Mouse (Mus musculus): ENCODE measurements around the gene Ppdpf. TPM values are rescaled to one million over a fixed set of nuclear protein-coding genes. Genes with fewer than 3 reads are reported as not detected.
A peak's percentile ranks its signal among the peaks of the same experiment; 100 is the strongest.

Ppdpf gene
- polyA plus RNA-seq (2015; fragmentation: Nextera tagmentation; extraction: Ambion mirVana), result 352 and 375 TPM in 2 replicates

- Histone ChIP-seq H3K4me1 (peaks cover 10% of the 10 kb centered on the region), H3K27me3 (no peaks in the 10 kb centered on the region), H3K4me2 (replicated peaks) (peak within 1 kb of the TSS; percentile 78), H3K36me3 (peaks cover 12% of the 10 kb centered on the region), H3K9me3 (no peaks in the 10 kb centered on the region), H3K4me3 (peak within 1 kb of the TSS; percentile 73), H3K27ac (peak within 1 kb of the TSS; percentile 96), H3K9ac (peak within 1 kb of the TSS; percentile 93)
- WGBS, result under 1% methylated on average over 64 of the region's 64 CpGs
- peak; percentile 94 for ATAC-seq (ENCODE audit: low FRiP score, low read depth)
These were observed at the start of gene Ppdpf for GRCm38 (mm10) chr2:181187121-181188000. Ppdpf (plus strand) TSS chr2:181187247.

- no peak for ATAC-seq (ENCODE audit: low FRiP score, low read depth)
- H3K4me3 ChIP-seq, result no peak overlapping the region
- peaks cover 56% of the 10 kb centered on the region for H3K27me3 ChIP-seq
- no peaks in the 10 kb centered on the region for H3K9me3 ChIP-seq
- H3K36me3 ChIP-seq, result no peaks in the 10 kb centered on the region
- 94% methylated on average over 5 of the region's 5 CpGs for WGBS
- no peak overlapping the region for H3K27ac ChIP-seq
- H3K4me1 ChIP-seq, result peaks cover 5% of the 10 kb centered on the region
- H3K4me2 ChIP-seq (replicated peaks), result no peak overlapping the region
- no peak overlapping the region for H3K9ac ChIP-seq
These were observed 47.3 kb upstream of the Ppdpf start for GRCm38 (mm10) chr2:181139641-181140193.

- 69% methylated on average over 8 of the region's 8 CpGs for WGBS
- ATAC-seq (ENCODE audit: low FRiP score, low read depth), result no peak
- Histone ChIP-seq H3K36me3 (no peaks in the 10 kb centered on the region), H3K27me3 (peaks cover 53% of the 10 kb centered on the region), H3K9me3 (no peaks in the 10 kb centered on the region), H3K27ac (no peak overlapping the region), H3K4me2 (replicated peaks) (no peak overlapping the region), H3K4me3 (no peak overlapping the region), H3K9ac (no peak overlapping the region), H3K4me1 (peaks cover 7% of the 10 kb centered on the region)
These were observed 44.3 kb upstream of the Ppdpf start for GRCm38 (mm10) chr2:181142703-181143135.

- Histone ChIP-seq H3K27ac (no peak overlapping the region), H3K9me3 (no peaks in the 10 kb centered on the region), H3K4me2 (replicated peaks) (no peak overlapping the region), H3K27me3 (peaks cover 56% of the 10 kb centered on the region), H3K4me3 (no peak overlapping the region), H3K4me1 (peaks cover 16% of the 10 kb centered on the region), H3K36me3 (no peaks in the 10 kb centered on the region), H3K9ac (no peak overlapping the region)
- ATAC-seq (ENCODE audit: low FRiP score, low read depth), result no peak
- WGBS, result 56% methylated on average over 2 of the region's 2 CpGs
These were observed 43.4 kb upstream of the Ppdpf start for GRCm38 (mm10) chr2:181143509-181144276.

- Histone ChIP-seq H3K4me1 (peaks cover 16% of the 10 kb centered on the region), H3K9me3 (no peaks in the 10 kb centered on the region), H3K36me3 (no peaks in the 10 kb centered on the region), H3K4me3 (no peak overlapping the region), H3K27ac (no peak overlapping the region), H3K27me3 (peaks cover 62% of the 10 kb centered on the region), H3K9ac (no peak overlapping the region), H3K4me2 (replicated peaks) (no peak overlapping the region)
- no peak for ATAC-seq (ENCODE audit: low FRiP score, low read depth)
- WGBS, result 79% methylated on average over 2 of the region's 2 CpGs
These were observed 42.4 kb upstream of the Ppdpf start for GRCm38 (mm10) chr2:181144675-181145074.

GRCm38 (mm10) chr2:181146976-181147545 lies 40.0 kb upstream of the Ppdpf start:
- ATAC-seq (ENCODE audit: low FRiP score, low read depth), result no peak
- H3K9ac ChIP-seq, result no peak overlapping the region; the same call in 1 of the 2 replicates
- peak overlapping the region; percentile 91 for H3K4me2 ChIP-seq (replicated peaks)
- H3K27me3 ChIP-seq, result peaks cover 82% of the 10 kb centered on the region
- no peaks in the 10 kb centered on the region for H3K36me3 ChIP-seq
- H3K27ac ChIP-seq, result no peak overlapping the region
- H3K4me3 ChIP-seq, result peak overlapping the region; percentile 51
- WGBS, result 50% methylated on average over 4 of the region's 4 CpGs
- H3K9me3 ChIP-seq, result no peaks in the 10 kb centered on the region
- peaks cover 16% of the 10 kb centered on the region for H3K4me1 ChIP-seq

- ATAC-seq (ENCODE audit: low FRiP score, low read depth), result peak; percentile 41; the same call in 1 of the 2 replicates
- H3K4me3 ChIP-seq, result peak overlapping the region; percentile 51
- under 1% methylated on average over 47 of the region's 61 CpGs for WGBS
- H3K9ac ChIP-seq, result peak overlapping the region; percentile 55; the same call in 1 of the 2 replicates
- peaks cover 85% of the 10 kb centered on the region for H3K27me3 ChIP-seq
- H3K27ac ChIP-seq, result no peak overlapping the region
- H3K36me3 ChIP-seq, result no peaks in the 10 kb centered on the region
- H3K9me3 ChIP-seq, result no peaks in the 10 kb centered on the region
- peak overlapping the region; percentile 91 for H3K4me2 ChIP-seq (replicated peaks)
- peaks cover 16% of the 10 kb centered on the region for H3K4me1 ChIP-seq
These were observed 39.3 kb upstream of the Ppdpf start for GRCm38 (mm10) chr2:181147546-181148317.

GRCm38 (mm10) chr2:181148318-181148955 lies 38.6 kb upstream of the Ppdpf start:
- peak overlapping the region; percentile 91 for H3K4me2 ChIP-seq (replicated peaks)
- no peaks in the 10 kb centered on the region for H3K36me3 ChIP-seq
- peaks cover 84% of the 10 kb centered on the region for H3K27me3 ChIP-seq
- peak overlapping the region; percentile 55; the same call in 1 of the 2 replicates for H3K9ac ChIP-seq
- peaks cover 16% of the 10 kb centered on the region for H3K4me1 ChIP-seq
- no peaks in the 10 kb centered on the region for H3K9me3 ChIP-seq
- no peak for ATAC-seq (ENCODE audit: low FRiP score, low read depth)
- no peak overlapping the region for H3K27ac ChIP-seq
- WGBS, result 15% methylated on average over 31 of the region's 31 CpGs
- H3K4me3 ChIP-seq, result peak overlapping the region; percentile 51

GRCm38 (mm10) chr2:181150281-181150680 lies 36.8 kb upstream of the Ppdpf start:
- WGBS, result 63% methylated on average over 6 of the region's 6 CpGs
- H3K27me3 ChIP-seq, result peaks cover 92% of the 10 kb centered on the region

GRCm38 (mm10) chr2:181152701-181153100 lies 34.3 kb upstream of the Ppdpf start:
- WGBS, result 95% methylated on average over 17 of the region's 17 CpGs
- H3K4me3 ChIP-seq, result no peak overlapping the region
- H3K4me2 ChIP-seq (replicated peaks), result no peak overlapping the region
- H3K27me3 ChIP-seq, result peaks cover 95% of the 10 kb centered on the region
- no peak overlapping the region for H3K9ac ChIP-seq
- no peaks in the 10 kb centered on the region for H3K9me3 ChIP-seq
- no peaks in the 10 kb centered on the region for H3K36me3 ChIP-seq
- no peak overlapping the region for H3K27ac ChIP-seq
- ATAC-seq (ENCODE audit: low FRiP score, low read depth), result no peak
- H3K4me1 ChIP-seq, result peaks cover 16% of the 10 kb centered on the region

More at GRCm38 (mm10) chr2:181150281-181150680, 36.8 kb upstream of the Ppdpf start:
- no peaks in the 10 kb centered on the region for H3K36me3 ChIP-seq
- H3K27ac ChIP-seq, result no peak overlapping the region
- no peak overlapping the region for H3K9ac ChIP-seq
- H3K9me3 ChIP-seq, result no peaks in the 10 kb centered on the region
- peaks cover 16% of the 10 kb centered on the region for H3K4me1 ChIP-seq
- no peak overlapping the region for H3K4me2 ChIP-seq (replicated peaks)
- H3K4me3 ChIP-seq, result no peak overlapping the region
- ATAC-seq (ENCODE audit: low FRiP score, low read depth), result no peak

GRCm38 (mm10) chr2:181153131-181153530 lies 33.9 kb upstream of the Ppdpf start:
- Histone ChIP-seq H3K36me3 (no peaks in the 10 kb centered on the region), H3K4me1 (peaks cover 12% of the 10 kb centered on the region), H3K27ac (no peak overlapping the region), H3K9me3 (no peaks in the 10 kb centered on the region), H3K27me3 (peaks cover 95% of the 10 kb centered on the region), H3K4me3 (no peak overlapping the region), H3K4me2 (replicated peaks) (no peak overlapping the region), H3K9ac (no peak overlapping the region)
- 74% methylated on average over 1 of the region's 1 CpGs for WGBS
- ATAC-seq (ENCODE audit: low FRiP score, low read depth), result no peak

Measured in limb, embryonic 13.5 days (tissue).